Mouse (Mus musculus): Measurements from ENCODE around the gene Armc12. TPM values are rescaled to one million over a fixed set of nuclear protein-coding genes. Genes with fewer than 3 reads are reported as not detected.

Armc12 gene
- total RNA-seq, 4 experiments from 2014 or later = not detected

DNA sequence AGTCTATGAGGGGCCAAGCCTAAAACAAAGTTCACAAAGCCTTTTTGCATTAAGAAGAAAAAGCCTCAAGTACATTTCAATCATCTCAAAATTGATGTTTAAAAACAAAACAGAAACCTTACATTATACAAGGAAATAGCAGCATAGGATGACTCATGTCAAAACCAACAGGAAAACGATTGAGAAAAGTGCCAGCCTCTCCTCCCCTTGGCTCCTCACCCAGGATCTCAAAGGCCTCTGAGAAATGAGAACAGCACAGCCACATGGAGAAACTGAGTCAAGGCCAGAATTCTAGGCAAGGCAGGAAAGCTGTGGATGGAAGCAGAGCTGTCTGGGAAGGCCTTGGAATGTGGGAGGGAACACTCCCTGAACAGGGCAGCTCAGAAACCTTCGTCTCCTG lies 58.0 kb downstream of the Armc12 start:
- DNase-seq (ENCODE audit: low spot score in 2 of 2) = no peak

Small RNA genes lying within 50 kb of the gene (microRNA-seq; reads per million reads assigned to microRNA genes)
- gene Gm25195 (not detected), gene Mir6969 (not detected)

Other genes with a start within 250 kb of the Armc12 start
- 10 to 100 TPM in 1 of 4 experiments, 1 to 10 TPM in 3; 9.0 to 14.3 (median 9.3) TPM for gene Fance, start 217.3 kb upstream of the Armc12 start, total RNA-seq (2022)
- gene Rpl10a, start 202.3 kb upstream of the Armc12 start, total RNA-seq (2022) = 100 to 1,000 TPM; 377 to 515 (median 422) TPM
- gene Tead3, start 180.0 kb upstream of the Armc12 start, total RNA-seq (2022) = 1 to 10 TPM; 3.2 to 5.7 (median 4.5) TPM
- gene Tulp1, start 165.6 kb upstream of the Armc12 start, total RNA-seq (2022) = not detected
- gene Fkbp5, start 13.3 kb upstream of the Armc12 start, total RNA-seq (2022) = 100 to 1,000 TPM in 1 of 4 experiments, 10 to 100 TPM in 3; 39.2 to 148 (median 53.2) TPM
- not detected for gene Clpsl2, start 18.6 kb downstream of the Armc12 start, total RNA-seq (2022)
- not detected for gene Clps, start 30.0 kb downstream of the Armc12 start, total RNA-seq (2022)
- gene Lhfpl5, start 44.8 kb downstream of the Armc12 start, total RNA-seq (2022) = not detected
- gene Srpk1, start 91.9 kb downstream of the Armc12 start, total RNA-seq (2022) = 10 to 100 TPM; 23.1 to 29.4 (median 26.6) TPM
- under 1 TPM in 3 of 4 experiments, not detected in 1; 0.10 to 0.63 (median 0.46) TPM for gene Slc26a8, start 159.4 kb downstream of the Armc12 start, total RNA-seq (2022)
- gene Mapk14, start 160.5 kb downstream of the Armc12 start, total RNA-seq (2022) = 100 to 1,000 TPM; 107 to 121 (median 113) TPM
- 1 to 10 TPM in 1 of 4 experiments, under 1 TPM in 1, not detected in 2; 0.86 to 1.7 TPM for gene AC170998.1, start 195.3 kb downstream of the Armc12 start, total RNA-seq (2022)
- gene Mapk13, start 238.5 kb downstream of the Armc12 start, total RNA-seq (2022) = under 1 TPM in 1 of 4 experiments, not detected in 3; 0.34 TPM